Mouse (Mus musculus) T-cell, adult 66 days (primary cell): ENCODE measurements around the gene Gm29866. TPM values are rescaled to one million over a fixed set of nuclear protein-coding genes. Genes with fewer than 3 reads are reported as not detected.

ENCODE experiments used
- total RNA-seq, 2 experiments: library from RNA; stranded (reverse); gene quantifications; 3 replicates in 1 of 2; 4 replicates in 1 of 2; pipeline ENCODE4 v1.2.4; 2023

Gm29866 gene
- not detected for total RNA-seq

DNA sequence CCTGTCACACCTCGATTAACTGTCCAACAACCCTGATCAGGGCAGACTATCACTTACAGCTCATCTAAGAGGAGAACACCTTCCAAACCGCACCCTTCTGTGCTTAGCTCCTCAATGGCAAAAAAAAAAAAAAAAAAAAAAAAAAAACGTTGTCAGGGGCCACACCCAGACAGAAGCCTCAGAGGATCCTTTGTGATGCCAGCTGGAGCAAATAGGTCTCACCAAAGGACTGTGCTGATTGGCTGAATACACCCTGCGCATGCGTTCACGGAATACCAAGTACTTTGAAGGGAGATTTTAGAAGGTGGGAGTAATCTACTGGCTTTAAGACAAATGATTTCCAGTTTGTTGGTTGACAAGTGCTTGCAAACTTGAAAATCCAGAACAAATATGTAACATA lies at the start of gene Gm29866:
Gene Gm29866 (minus strand): TSS at position 101 of the 400 bp plus-strand sequence.

Other genes starting within 250 kb of the Gm29866 start
- gene Gm20909, start 170.9 kb upstream of the Gm29866 start, total RNA-seq: not detected
- gene Gm20865, start 247.9 kb upstream of the Gm29866 start, total RNA-seq: not detected